31 mouse cellular contexts compared by ENCODE assay signal in genomic region chr10:119423821-119424534, GRCm38 (mm10). TPM values are rescaled to one million over a fixed set of nuclear protein-coding genes. Genes with fewer than 3 reads are reported as not detected.
DNase-seq lines count a peak whose midpoint lies in the region; ATAC-seq and TF ChIP-seq lines count a peak whose summit lies in the region.
"Had no signal": no experiment of that assay in that cellular context is flagged by ENCODE, and none has a peak within 500 bp of the region (broad histone marks: within the 10 kb centered on the region; RNA-seq: fewer than 3 reads in every experiment).

No protein-coding gene starts in this region.

- no peaks in the 10 kb centered on the region for H3K36me3 ChIP-seq in hindbrain, embryonic 16.5 days (ENCODE audit: control insufficient read depth, insufficient read depth, low read length)
- no peaks in the 10 kb centered on the region for H3K36me3 ChIP-seq in hindbrain, embryonic 13.5 days
- no peaks in the 10 kb centered on the region for H3K36me3 ChIP-seq in midbrain, embryonic 11.5 days (ENCODE audit: control insufficient read depth, insufficient read depth, low read length)
- H3K36me3 ChIP-seq in midbrain, embryonic 10.5 days, result no peaks in the 10 kb centered on the region
- H3K36me3 ChIP-seq: embryonic facial prominence, embryonic 12.5 days; G1E; kidney, embryonic 15.5 days; midbrain, embryonic 15.5 days; neural tube, embryonic 12.5 days had no signal

- H3K27ac ChIP-seq in hindbrain, embryonic 16.5 days (ENCODE audit: low read depth, low read length), result peak overlapping the region; percentile 4; the same call in 1 of the 2 replicates
- no peak overlapping the region for H3K27ac ChIP-seq in hindbrain, embryonic 13.5 days
- no peak overlapping the region for H3K27ac ChIP-seq in midbrain, embryonic 11.5 days (ENCODE audit: low read depth, low read length)
- H3K27ac ChIP-seq in midbrain, embryonic 10.5 days (replicated peaks), result no peak overlapping the region
- H3K27ac ChIP-seq: embryonic facial prominence, embryonic 12.5 days; gastrocnemius, adult 2 months; kidney, embryonic 15.5 days; liver, embryonic 14.5 days; midbrain, embryonic 15.5 days; neural tube, embryonic 12.5 days; stomach, postnatal 0 days had no signal

- TF ChIP-seq POLR2A in brain, embryonic 14.5 days (IDR thresholded peaks at IDR 0.05; ENCODE audit: borderline replicate concordance, extremely low read depth, insufficient read depth, insufficient read length, poor library complexity, severe bottlenecking), result no peak

- TF ChIP-seq CTCF in brain, embryonic 14.5 days (IDR thresholded peaks at IDR 0.05; ENCODE audit: borderline replicate concordance, extremely low read depth, insufficient read depth, insufficient read length), result no peak

- no peak for ATAC-seq in hindbrain, embryonic 16.5 days
- no peak for ATAC-seq in hindbrain, embryonic 13.5 days (ENCODE audit: low FRiP score)
- no peak for ATAC-seq in midbrain, embryonic 11.5 days (ENCODE audit: low FRiP score)
- ATAC-seq: forebrain, embryonic 16.5 days; midbrain, embryonic 15.5 days had no signal

- 71% methylated on average over 11 of the region's 11 CpGs for WGBS in hindbrain, embryonic 16.5 days
- WGBS in hindbrain, embryonic 13.5 days, result 83% methylated on average over 11 of the region's 11 CpGs
- 79% methylated on average over 11 of the region's 11 CpGs for WGBS in midbrain, embryonic 11.5 days
- 85% methylated on average over 11 of the region's 11 CpGs for WGBS in midbrain, embryonic 10.5 days

- H3K4me2 ChIP-seq in hindbrain, embryonic 16.5 days (ENCODE audit: low read length), result no peak overlapping the region
- no peak overlapping the region for H3K4me2 ChIP-seq in hindbrain, embryonic 13.5 days
- no peak overlapping the region for H3K4me2 ChIP-seq in midbrain, embryonic 11.5 days
- H3K4me2 ChIP-seq: embryonic facial prominence, embryonic 12.5 days; kidney, embryonic 15.5 days; midbrain, embryonic 15.5 days; neural tube, embryonic 12.5 days had no signal

- H3K9ac ChIP-seq in hindbrain, embryonic 16.5 days (ENCODE audit: low read depth, low read length), result no peak overlapping the region
- H3K9ac ChIP-seq in hindbrain, embryonic 13.5 days, result no peak overlapping the region
- no peak overlapping the region for H3K9ac ChIP-seq in midbrain, embryonic 11.5 days (ENCODE audit: low read length)
- H3K9ac ChIP-seq: embryonic facial prominence, embryonic 12.5 days; kidney, embryonic 15.5 days; liver, embryonic 14.5 days; midbrain, embryonic 15.5 days; neural tube, embryonic 12.5 days had no signal

- no peaks in the 10 kb centered on the region for H3K9me3 ChIP-seq in hindbrain, embryonic 16.5 days (ENCODE audit: control insufficient read depth, low read length)
- no peaks in the 10 kb centered on the region for H3K9me3 ChIP-seq in hindbrain, embryonic 13.5 days
- no peaks in the 10 kb centered on the region for H3K9me3 ChIP-seq in midbrain, embryonic 11.5 days (ENCODE audit: control insufficient read depth, low read length)
- H3K9me3 ChIP-seq in midbrain, embryonic 10.5 days (replicated peaks), result no peaks in the 10 kb centered on the region
- H3K9me3 ChIP-seq: embryonic facial prominence, embryonic 12.5 days; kidney, embryonic 15.5 days; midbrain, embryonic 15.5 days; neural tube, embryonic 12.5 days had no signal

- H3K4me1 ChIP-seq in hindbrain, embryonic 16.5 days (ENCODE audit: control insufficient read depth, insufficient read depth, low read depth, low read length), result no peaks in the 10 kb centered on the region
- H3K4me1 ChIP-seq in hindbrain, embryonic 13.5 days (replicated peaks), result no peaks in the 10 kb centered on the region
- H3K4me1 ChIP-seq in midbrain, embryonic 11.5 days (ENCODE audit: control insufficient read depth, insufficient read depth, low read length), result no peaks in the 10 kb centered on the region
- no peaks in the 10 kb centered on the region for H3K4me1 ChIP-seq in midbrain, embryonic 10.5 days
- H3K4me1 ChIP-seq: embryonic facial prominence, embryonic 12.5 days; midbrain, embryonic 15.5 days; neural tube, embryonic 12.5 days had no signal

- no peaks in the 10 kb centered on the region for H3K27me3 ChIP-seq in hindbrain, embryonic 16.5 days (replicated peaks; ENCODE audit: control insufficient read depth, insufficient read depth, low read length)
- no peaks in the 10 kb centered on the region for H3K27me3 ChIP-seq in hindbrain, embryonic 13.5 days
- H3K27me3 ChIP-seq in midbrain, embryonic 11.5 days (ENCODE audit: control insufficient read depth, insufficient read depth, low read length), result no peaks in the 10 kb centered on the region
- H3K27me3 ChIP-seq in midbrain, embryonic 10.5 days (ENCODE audit: low read depth, poor library complexity, severe bottlenecking), result no peaks in the 10 kb centered on the region
- H3K27me3 ChIP-seq: embryonic facial prominence, embryonic 12.5 days; kidney, embryonic 15.5 days; midbrain, embryonic 15.5 days; neural tube, embryonic 12.5 days had no signal

- H3K4me3 ChIP-seq in hindbrain, embryonic 16.5 days (ENCODE audit: low read length), result no peak overlapping the region
- no peak overlapping the region for H3K4me3 ChIP-seq in hindbrain, embryonic 13.5 days
- H3K4me3 ChIP-seq in midbrain, embryonic 11.5 days (ENCODE audit: low read depth, low read length), result no peak overlapping the region
- H3K4me3 ChIP-seq in midbrain, embryonic 10.5 days, result no peak overlapping the region
- H3K4me3 ChIP-seq: embryonic facial prominence, embryonic 12.5 days; gastrocnemius, adult 2 months; kidney, embryonic 15.5 days; midbrain, embryonic 15.5 days; myocyte; neural tube, embryonic 12.5 days had no signal

- peak; percentile 13 for DNase-seq in adrenal gland, postnatal 14 days
- no peak for DNase-seq in adrenal gland, postnatal 4 days (ENCODE audit: low spot score in 2 of 2)
- peak; percentile 65 for DNase-seq in midbrain, embryonic 11.5 days (ENCODE audit: low spot score, missing footprints)
- DNase-seq in midbrain, embryonic 10.5 days (ENCODE audit: low spot score), result no peak
- peak; percentile 56 for DNase-seq in brain, embryonic 14.5 days (ENCODE audit: low read depth)
- DNase-seq: cerebellum, adult 11-12 months; cerebellum, adult 9-11 months; embryo, embryonic 11 days; gastrocnemius, adult 2 months; gastrocnemius, postnatal 36 days; heart, postnatal 14 days; kidney, adult 18-20 months; kidney, postnatal 36 days; liver; lung, adult 2 months; lung, postnatal 14 days; right cerebral cortex, postnatal 4 days; thymus, postnatal 4 days had no signal

RNA-seq across cellular contexts. Expression of gene Grip1, which starts 29.7 kb away (rescaled TPM):
- 1.3 and 1.5 TPM in 2 replicates for total RNA-seq in adrenal gland, postnatal 14 days (2021)
- 1 to 10 TPM; 4.1 TPM for total RNA-seq in adrenal gland, postnatal 4 days (2021)
- 16.6 and 16.7 TPM in 2 replicates for polyA plus RNA-seq in hindbrain, embryonic 16.5 days (2015; fragmentation: Nextera tagmentation; extraction: Ambion mirVana)
- 16.3 and 17.7 TPM in 2 replicates for polyA plus RNA-seq in hindbrain, embryonic 13.5 days (2015; fragmentation: Nextera tagmentation; extraction: Ambion mirVana)
- 8.5 and 9.7 TPM in 2 replicates for polyA plus RNA-seq in midbrain, embryonic 11.5 days (2014; fragmentation: Nextera tagmentation; extraction: Ambion mirVana)
- polyA plus RNA-seq in midbrain, embryonic 10.5 days (2016; fragmentation: Nextera tagmentation; extraction: Ambion mirVana), result 5.0 and 5.7 TPM in 2 replicates
- 15.0 and 20.2 TPM in 2 replicates for polyA plus RNA-seq in brain, embryonic 14.5 days (2012; rRNA removed)
- total RNA-seq: gastrocnemius, adult 2 months; gastrocnemius, postnatal 36 days; megakaryocyte, adult 5-6 weeks had no signal
- polyA plus RNA-seq: G1E; spleen, adult 2 months had no signal

Comparison
In these comparisons a context has a peak if more than half of its experiments do, and no peak if none do; other contexts are left out.
1. DNase-seq: peak in adrenal gland, postnatal 14 days (single experiment), midbrain, embryonic 11.5 days (single experiment) and brain, embryonic 14.5 days (single experiment); none in adrenal gland, postnatal 4 days (0 of 2) and midbrain, embryonic 10.5 days (single experiment).